Mouse (Mus musculus): Measurements from ENCODE around the gene Ccdc170.

The Ccdc170 gene

GRCm38 (mm10) chr10:4522116-4522515, 39.8 kb downstream of the Ccdc170 start:
- DNase-seq = no peak

- no peak for DNase-seq
These were observed 40.8 kb downstream of the Ccdc170 start for GRCm38 (mm10) chr10:4523078-4523477.

GRCm38 (mm10) chr10:4528043-4528442, 45.7 kb downstream of the Ccdc170 start:
- no peak for DNase-seq

GRCm38 (mm10) chr10:4530638-4531235, 48.4 kb downstream of the Ccdc170 start:
- peak; percentile 51 to 71 for DNase-seq

GRCm38 (mm10) chr10:4531933-4532332, 49.6 kb downstream of the Ccdc170 start:
- no peak for DNase-seq

- no peak for DNase-seq
These were observed 50.4 kb downstream of the Ccdc170 start for GRCm38 (mm10) chr10:4532731-4533130.

- peak; percentile 52 to 60 for DNase-seq
These were observed 51.6 kb downstream of the Ccdc170 start for GRCm38 (mm10) chr10:4533873-4534272.

- peak in 1 of 2 experiments; percentile 24 for DNase-seq
These were observed 63.2 kb downstream of the Ccdc170 start for GRCm38 (mm10) chr10:4545550-4545949.

GRCm38 (mm10) chr10:4553442-4554119, 71.3 kb downstream of the Ccdc170 start:
- peak; percentile 69 to 76 for DNase-seq

- DNase-seq = no peak
These were observed 74.6 kb downstream of the Ccdc170 start for GRCm38 (mm10) chr10:4556842-4557377.

GRCm38 (mm10) chr10:4559132-4559531, 76.8 kb downstream of the Ccdc170 start:
- peak; percentile 17 to 33 for DNase-seq

- no peak for DNase-seq
These were observed 82.8 kb downstream of the Ccdc170 start for GRCm38 (mm10) chr10:4565148-4565547.

GRCm38 (mm10) chr10:4570778-4571177, 88.5 kb downstream of the Ccdc170 start:
- no peak for DNase-seq

GRCm38 (mm10) chr10:4571304-4571703, 89.0 kb downstream of the Ccdc170 start:
- DNase-seq = no peak

GRCm38 (mm10) chr10:4581905-4582304, 99.6 kb downstream of the Ccdc170 start:
- no peak for DNase-seq

- no peak for DNase-seq
These were observed 104.4 kb downstream of the Ccdc170 start for GRCm38 (mm10) chr10:4586691-4587090.

GRCm38 (mm10) chr10:4589576-4589975, 107.3 kb downstream of the Ccdc170 start:
- no peak for DNase-seq

GRCm38 (mm10) chr10:4590956-4591355, 108.7 kb downstream of the Ccdc170 start:
- DNase-seq = no peak

- no peak for DNase-seq
These were observed 111.5 kb downstream of the Ccdc170 start for GRCm38 (mm10) chr10:4593828-4594227.

GRCm38 (mm10) chr10:4597211-4597610, 114.9 kb downstream of the Ccdc170 start:
- no peak for DNase-seq

GRCm38 (mm10) chr10:4598244-4598842, 116.0 kb downstream of the Ccdc170 start:
- DNase-seq = peak; percentile 63 to 71

GRCm38 (mm10) chr10:4598916-4599315, 116.6 kb downstream of the Ccdc170 start:
- no peak for DNase-seq

GRCm38 (mm10) chr10:4599591-4599990, 117.3 kb downstream of the Ccdc170 start:
- DNase-seq = no peak
